In genomic region chr14:76505101-76505438, GRCm38 (mm10) we compare ENCODE assay signal across 7 mouse cellular contexts. TPM values are rescaled to one million over a fixed set of nuclear protein-coding genes. Genes with fewer than 3 reads are reported as not detected.
DNase-seq lines count a peak whose midpoint lies in the region; ATAC-seq and TF ChIP-seq lines count a peak whose summit lies in the region.

No protein-coding gene starts in this region.

- 1% methylated on average over 10 of the region's 10 CpGs for WGBS in lung, postnatal 0 days
- WGBS in limb, embryonic 10.5 days: 2% methylated on average over 10 of the region's 10 CpGs
- WGBS in small intestine, adult 2 months: under 1% methylated on average over 10 of the region's 10 CpGs

- peak overlapping the region; percentile 76 for H3K4me2 ChIP-seq in lung, postnatal 0 days (replicated peaks; ENCODE audit: low read depth, low read length)

- H3K9me3 ChIP-seq in lung, postnatal 0 days (ENCODE audit: low read length): no peaks in the 10 kb centered on the region
- H3K9me3 ChIP-seq in limb, embryonic 10.5 days (replicated peaks): no peaks in the 10 kb centered on the region

- no peak for TF ChIP-seq CTCF in lung, postnatal 0 days (IDR thresholded peaks at IDR 0.05)
- TF ChIP-seq CTCF in embryonic fibroblast, embryonic 13.5 days (IDR thresholded peaks at IDR 0.05; ENCODE audit: borderline replicate concordance, insufficient read depth, low read length): no peak
- TF ChIP-seq CTCF in small intestine, adult 2 months (IDR thresholded peaks at IDR 0.05; ENCODE audit: extremely low read depth, insufficient read length, insufficient replicate concordance, low read depth, low read length): no peak

- 0 out of 2 replicates have a peak, but pooled peaks have one; percentile 47 for TF ChIP-seq POLR2A in embryonic fibroblast, embryonic 13.5 days (IDR thresholded peaks at IDR 0.05; ENCODE audit: low read depth, low read length)
- TF ChIP-seq POLR2A in small intestine, adult 2 months (IDR thresholded peaks at IDR 0.05; ENCODE audit: low read depth, low read length): no peak

- no peak for DNase-seq in lung, postnatal 0 days (ENCODE audit: low spot score)
- DNase-seq in lung, postnatal 4 days: no peak
- no peak for DNase-seq in limb, embryonic 10.5 days (ENCODE audit: low spot score)
- DNase-seq in cerebellum, postnatal 4 days (ENCODE audit: low spot score in 2 of 2): no peak
- no peak for DNase-seq in embryo, embryonic 9.5 days (ENCODE audit: extremely low spot score)

- TF ChIP-seq EP300 in lung, postnatal 0 days (IDR thresholded peaks at IDR 0.05): no peak; the same call in 1 of the 2 replicates

- H3K4me3 ChIP-seq in lung, postnatal 0 days (ENCODE audit: low read depth, low read length): peak overlapping the region; percentile 79
- H3K4me3 ChIP-seq in embryonic fibroblast, embryonic 13.5 days (ENCODE audit: insufficient read depth, low read length): peak overlapping the region; percentile 90
- peak overlapping the region; percentile 74 for H3K4me3 ChIP-seq in limb, embryonic 10.5 days
- peak overlapping the region; percentile 78 for H3K4me3 ChIP-seq in small intestine, adult 2 months (ENCODE audit: low read depth, low read length)

- H3K27me3 ChIP-seq in lung, postnatal 0 days (replicated peaks; ENCODE audit: insufficient read depth, low read length): no peaks in the 10 kb centered on the region
- H3K27me3 ChIP-seq in limb, embryonic 10.5 days (ENCODE audit: low read depth, poor library complexity, severe bottlenecking): no peaks in the 10 kb centered on the region
- no peaks in the 10 kb centered on the region for H3K27me3 ChIP-seq in small intestine, adult 2 months (ENCODE audit: control insufficient read depth, insufficient read depth, low read length)

- H3K36me3 ChIP-seq in lung, postnatal 0 days (ENCODE audit: insufficient read depth, low read length): 0 out of 2 replicates have a peak, but pooled peaks cover 4% of the 10 kb centered on the region
- H3K36me3 ChIP-seq in limb, embryonic 10.5 days: peaks cover 28% of the 10 kb centered on the region
- peaks cover 17% of the 10 kb centered on the region for H3K36me3 ChIP-seq in small intestine, adult 2 months (ENCODE audit: control insufficient read depth, insufficient read depth, low read length)

- H3K4me1 ChIP-seq in lung, postnatal 0 days (ENCODE audit: insufficient read depth, low read depth, low read length): peaks cover 4% of the 10 kb centered on the region; the same call in 1 of the 2 replicates
- H3K4me1 ChIP-seq in embryonic fibroblast, embryonic 13.5 days (ENCODE audit: control insufficient read depth, insufficient read depth, low read length): no peaks in the 10 kb centered on the region
- peaks cover 28% of the 10 kb centered on the region for H3K4me1 ChIP-seq in limb, embryonic 10.5 days
- H3K4me1 ChIP-seq in small intestine, adult 2 months (ENCODE audit: control insufficient read depth, insufficient read depth, insufficient read length, low read length): peaks cover 7% of the 10 kb centered on the region

- H3K9ac ChIP-seq in lung, postnatal 0 days (replicated peaks; ENCODE audit: low read depth): peak overlapping the region; percentile 99

- no peak for ATAC-seq in lung, postnatal 0 days

- H3K27ac ChIP-seq in lung, postnatal 0 days (ENCODE audit: low read length): peak overlapping the region; percentile 99
- H3K27ac ChIP-seq in embryonic fibroblast, embryonic 13.5 days (ENCODE audit: insufficient read depth, low read length): peak overlapping the region; percentile 95
- H3K27ac ChIP-seq in limb, embryonic 10.5 days: peak overlapping the region; percentile 99
- H3K27ac ChIP-seq in small intestine, adult 2 months (ENCODE audit: insufficient read depth, low read depth, low read length): peak overlapping the region; percentile 96

RNA-seq across cellular contexts. Expression of gene Serp2, which starts 51.6 kb away (rescaled TPM):
- 4.1 and 5.1 TPM in 2 replicates for polyA plus RNA-seq in lung, postnatal 0 days (2015; fragmentation: Nextera tagmentation; extraction: Ambion mirVana)
- 2.7 and 3.5 TPM in 2 replicates for polyA plus RNA-seq in embryonic fibroblast, embryonic 13.5 days (2011; ENCODE audit: insufficient read length, low read depth, missing spikeins)
- polyA plus RNA-seq in limb, embryonic 10.5 days (2016; fragmentation: Nextera tagmentation; extraction: Ambion mirVana): 17.2 and 17.3 TPM in 2 replicates
- 2.0 TPM in 2 replicates for polyA plus RNA-seq in small intestine, adult 2 months (2012; rRNA removed)
